Mouse (Mus musculus) left cerebral cortex, adult 8-10 months (tissue): ENCODE results near the gene Col8a2. TPM values are rescaled to one million over a fixed set of nuclear protein-coding genes. Genes with fewer than 3 reads are reported as not detected.

Experiments used
- DNase-seq, 2 experiments: peaks; one replicate each; pipeline ENCODE4 v3.0.0; 2022; ENCODE audit warnings: low spot score in 2 of 2
- total RNA-seq, 4 experiments: library from RNA; stranded (reverse); gene quantifications; 2 replicates each; pipeline ENCODE4 v1.2.4; 2022

The Col8a2 gene
- total RNA-seq, 4 experiments from 2014 or later: 1.9 to 4.0 (median 2.5) TPM

GRCm38 (mm10) chr4:126259523-126260160, 27.0 kb upstream of the Col8a2 start:
- DNase-seq: no peak

- DNase-seq: peak in 1 of 2 experiments; percentile 72
Observed at GRCm38 (mm10) chr4:126260520-126261201, 25.9 kb upstream of the Col8a2 start.

GRCm38 (mm10) chr4:126261266-126261665, 25.3 kb upstream of the Col8a2 start:
- no peak for DNase-seq

- no peak for DNase-seq
Observed at GRCm38 (mm10) chr4:126261675-126262074, 24.9 kb upstream of the Col8a2 start.

GRCm38 (mm10) chr4:126262119-126262807, 24.3 kb upstream of the Col8a2 start, which contains the start of gene Trappc3:
Gene Trappc3, plus strand, starts transcription at chr4:126262325.
- peak; percentile 98 to 99 for DNase-seq

GRCm38 (mm10) chr4:126269292-126269691, 17.3 kb upstream of the Col8a2 start:
- DNase-seq: no peak

- no peak for DNase-seq
Observed at GRCm38 (mm10) chr4:126273753-126274152, 12.8 kb upstream of the Col8a2 start.

- DNase-seq: no peak
Observed at GRCm38 (mm10) chr4:126275081-126275480, 11.5 kb upstream of the Col8a2 start.

GRCm38 (mm10) chr4:126275681-126276131, 10.9 kb upstream of the Col8a2 start:
- no peak for DNase-seq

- no peak for DNase-seq
Observed at GRCm38 (mm10) chr4:126277906-126278564, 8.6 kb upstream of the Col8a2 start.

- no peak for DNase-seq
Observed at GRCm38 (mm10) chr4:126278565-126278915, 8.1 kb upstream of the Col8a2 start.

- DNase-seq: no peak
Observed at GRCm38 (mm10) chr4:126278961-126279360, 7.6 kb upstream of the Col8a2 start.

GRCm38 (mm10) chr4:126281706-126282105, 4.9 kb upstream of the Col8a2 start:
- no peak for DNase-seq

GRCm38 (mm10) chr4:126283582-126283981, 3.0 kb upstream of the Col8a2 start:
- DNase-seq: no peak

- no peak for DNase-seq
Observed at GRCm38 (mm10) chr4:126287302-126287995, 856 bp downstream of the Col8a2 start.

GRCm38 (mm10) chr4:126288085-126288666, 1.6 kb downstream of the Col8a2 start:
- no peak for DNase-seq

- DNase-seq: no peak
Observed at GRCm38 (mm10) chr4:126290314-126290713, 3.7 kb downstream of the Col8a2 start.

GRCm38 (mm10) chr4:126291196-126291595, 4.6 kb downstream of the Col8a2 start:
- DNase-seq: no peak

- no peak for DNase-seq
Observed at GRCm38 (mm10) chr4:126295152-126295551, 8.6 kb downstream of the Col8a2 start.

GRCm38 (mm10) chr4:126295937-126296336, 9.3 kb downstream of the Col8a2 start:
- DNase-seq: no peak

GRCm38 (mm10) chr4:126296617-126297101, 10.1 kb downstream of the Col8a2 start:
- DNase-seq: no peak
